Mouse (Mus musculus): ENCODE results near the gene Pmm2. TPM values are rescaled to one million over a fixed set of nuclear protein-coding genes. Genes with fewer than 3 reads are reported as not detected.
A peak's percentile ranks its signal among the peaks of the same experiment; 100 is the strongest.

Pmm2 gene
- polyA plus RNA-seq, 1 experiment from 2014 or later: 56.4 TPM

DNA sequence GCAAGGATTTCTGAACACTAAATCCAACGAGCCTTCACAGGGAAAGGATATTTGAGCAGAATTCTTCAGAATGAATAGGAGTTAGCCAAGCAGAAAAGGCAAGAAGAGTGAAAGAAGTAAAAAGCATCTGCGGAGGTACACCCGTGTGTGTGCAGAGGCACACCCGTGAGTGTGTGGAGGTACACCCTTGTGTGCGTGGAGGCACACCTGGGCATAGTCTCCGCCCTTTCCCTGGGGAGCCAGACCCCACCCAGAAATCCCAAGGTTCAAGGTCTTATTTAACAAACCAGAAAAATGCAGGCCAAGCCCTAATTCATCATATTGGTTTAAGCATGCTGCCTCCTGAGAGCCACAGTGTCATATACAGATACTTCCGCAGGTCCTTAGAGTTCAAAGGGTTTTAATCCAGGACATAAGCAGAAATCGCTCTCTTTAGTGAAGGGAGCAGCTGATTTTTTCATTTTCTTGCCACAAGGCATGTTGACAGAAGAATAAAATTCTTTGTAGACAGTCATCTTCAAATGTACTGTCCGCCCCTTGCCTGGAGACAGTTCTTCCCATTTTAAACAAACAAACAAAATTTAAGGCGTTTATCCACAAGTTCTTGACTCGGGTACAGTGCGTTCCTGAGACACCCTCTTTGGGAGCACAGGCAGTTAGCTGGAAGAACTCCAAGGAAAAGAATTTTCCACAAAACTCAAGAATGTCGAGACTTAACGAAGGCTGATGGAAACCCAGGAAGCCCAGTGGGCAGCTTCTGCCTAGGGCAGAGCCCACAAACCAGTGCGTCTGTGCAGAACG is 17.0 kb upstream of the Pmm2 start:
- H3K4me3 ChIP-seq (replicated peaks): no peak overlapping the region
- no peak overlapping the region for H3K4me2 ChIP-seq (replicated peaks)
- 64% methylated on average over 16 of the region's 16 CpGs for WGBS
- H3K27ac ChIP-seq (replicated peaks): peak overlapping the region; percentile 44; the same call in 1 of the 2 replicates
- no peaks in the 10 kb centered on the region for H3K9me3 ChIP-seq (replicated peaks)
- no peaks in the 10 kb centered on the region for H3K36me3 ChIP-seq
- ATAC-seq (ENCODE audit: insufficient number of reproducible peaks, low FRiP score, low TSS enrichment, low read depth): no peak
- H3K27me3 ChIP-seq: no peaks in the 10 kb centered on the region
- no peaks in the 10 kb centered on the region for H3K4me1 ChIP-seq
- no peak overlapping the region for H3K9ac ChIP-seq

DNA sequence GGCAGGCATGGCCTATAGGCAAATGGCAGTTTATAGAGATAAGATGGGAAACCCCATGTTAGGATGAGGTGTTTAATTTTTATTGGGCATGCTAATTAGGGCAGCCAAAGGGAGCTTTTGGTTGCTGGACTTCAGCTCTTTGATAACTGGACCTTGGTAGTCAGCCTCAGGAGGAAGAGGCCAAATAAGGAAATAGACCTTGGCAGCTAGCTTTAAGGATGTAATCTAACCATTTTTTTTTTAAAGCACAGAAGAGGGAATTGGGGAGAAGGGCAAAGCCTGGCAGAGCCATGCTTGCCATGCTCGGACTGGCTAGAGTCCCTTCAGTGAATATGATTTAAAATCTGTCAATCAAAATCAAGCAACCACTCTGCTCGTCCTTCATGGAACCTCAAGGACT is 7.1 kb upstream of the Pmm2 start:
- no peak for ATAC-seq (ENCODE audit: insufficient number of reproducible peaks, low FRiP score, low TSS enrichment, low read depth)
- Histone ChIP-seq H3K4me2 (replicated peaks) (no peak overlapping the region), H3K27me3 (no peaks in the 10 kb centered on the region), H3K4me3 (replicated peaks) (no peak overlapping the region), H3K9me3 (replicated peaks) (no peaks in the 10 kb centered on the region), H3K4me1 (no peaks in the 10 kb centered on the region), H3K27ac (replicated peaks) (no peak overlapping the region), H3K36me3 (peaks cover 25% of the 10 kb centered on the region), H3K9ac (no peak overlapping the region)
- 71% methylated on average over 2 of the region's 2 CpGs for WGBS

DNA sequence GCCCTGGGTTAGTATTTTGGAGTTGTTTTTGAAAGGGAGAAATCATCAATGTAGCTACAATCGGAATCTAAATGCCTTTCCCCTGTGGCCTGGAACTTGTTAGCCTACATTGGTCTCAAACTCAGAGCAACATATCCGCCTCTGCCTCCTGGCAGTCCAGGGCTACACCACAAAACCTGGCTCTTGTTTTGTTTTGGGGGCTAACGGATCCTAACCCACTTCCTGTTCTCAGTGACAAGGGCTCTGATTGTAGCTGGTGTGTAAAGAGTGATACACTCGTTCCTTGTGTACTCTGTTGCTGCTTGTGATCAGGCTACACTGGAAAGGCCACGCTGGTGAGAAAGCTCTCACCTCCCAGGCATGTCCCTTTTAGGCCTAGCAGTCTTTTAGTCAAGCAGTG is 6.0 kb upstream of the Pmm2 start:
- 83% methylated on average over 5 of the region's 5 CpGs for WGBS
- Histone ChIP-seq H3K4me3 (replicated peaks) (no peak overlapping the region), H3K9ac (no peak overlapping the region)

DNA sequence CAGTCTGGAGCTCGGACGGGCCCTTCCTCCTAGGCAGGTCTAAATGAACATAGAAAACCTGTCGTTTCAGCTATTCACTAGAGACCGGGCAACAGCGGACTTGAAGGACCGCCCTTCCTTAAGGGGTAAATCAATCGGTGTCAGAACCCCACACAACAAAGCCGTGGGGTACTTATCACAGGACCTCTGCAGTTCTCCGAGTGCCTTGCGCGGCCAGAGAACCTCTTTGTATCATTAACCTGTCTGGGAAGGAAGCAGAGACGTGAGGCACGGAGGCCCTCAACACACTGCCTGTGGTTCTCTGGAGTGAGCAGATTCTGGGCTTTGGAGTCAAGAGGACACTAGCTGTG is 632 bp upstream of the Pmm2 start:
- peak overlapping the region; percentile 86 for H3K4me2 ChIP-seq (replicated peaks)
- peak; percentile 1; the same call in 1 of the 2 replicates for ATAC-seq (ENCODE audit: insufficient number of reproducible peaks, low FRiP score, low TSS enrichment, low read depth)

More for the DNA sequence above, 6.0 kb upstream of the Pmm2 start:
- Histone ChIP-seq H3K4me1 (peaks cover 8% of the 10 kb centered on the region), H3K27ac (replicated peaks) (no peak overlapping the region), H3K27me3 (no peaks in the 10 kb centered on the region), H3K4me2 (replicated peaks) (no peak overlapping the region), H3K36me3 (peaks cover 26% of the 10 kb centered on the region), H3K9me3 (replicated peaks) (no peaks in the 10 kb centered on the region)
- no peak for ATAC-seq (ENCODE audit: insufficient number of reproducible peaks, low FRiP score, low TSS enrichment, low read depth)

DNA sequence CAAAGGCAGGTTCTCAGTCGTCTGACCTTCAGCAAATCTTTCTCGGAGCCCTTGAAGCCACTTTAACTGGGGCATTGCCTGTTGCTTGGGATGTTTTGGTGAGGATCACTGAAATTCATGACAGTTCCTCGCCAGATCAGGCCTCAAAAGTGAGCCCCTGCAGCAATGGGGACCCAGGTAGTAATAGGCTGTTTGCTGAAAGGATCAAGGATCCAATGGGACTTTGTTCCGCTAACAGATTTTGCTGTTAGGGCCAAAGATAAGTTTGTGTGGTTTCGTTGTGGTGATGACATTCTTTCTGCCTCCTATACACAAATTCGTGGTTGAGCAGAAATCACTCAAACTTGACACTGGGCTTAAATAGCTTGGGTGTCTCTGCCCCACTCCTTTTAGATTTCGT is 657 bp downstream of the Pmm2 start:
- no peaks in the 10 kb centered on the region for H3K9me3 ChIP-seq (replicated peaks)
- H3K9ac ChIP-seq: peak overlapping the region; percentile 89
- H3K4me2 ChIP-seq (replicated peaks): peak overlapping the region; percentile 86
- no peak for ATAC-seq (ENCODE audit: insufficient number of reproducible peaks, low FRiP score, low TSS enrichment, low read depth)
- peaks cover 22% of the 10 kb centered on the region; the same call in 1 of the 2 replicates for H3K36me3 ChIP-seq
- no peaks in the 10 kb centered on the region for H3K27me3 ChIP-seq
- H3K27ac ChIP-seq (replicated peaks): peak overlapping the region; percentile 84
- peak overlapping the region; percentile 62 for H3K4me3 ChIP-seq (replicated peaks)
- H3K4me1 ChIP-seq: peaks cover 22% of the 10 kb centered on the region
- WGBS: 35% methylated on average over 7 of the region's 7 CpGs

More for the DNA sequence above, 632 bp upstream of the Pmm2 start:
- Histone ChIP-seq H3K27ac (replicated peaks) (peak overlapping the region; percentile 84), H3K36me3 (peaks cover 21% of the 10 kb centered on the region), H3K27me3 (no peaks in the 10 kb centered on the region), H3K9ac (peak overlapping the region; percentile 89), H3K4me3 (replicated peaks) (peak overlapping the region; percentile 62), H3K9me3 (replicated peaks) (no peaks in the 10 kb centered on the region), H3K4me1 (peaks cover 22% of the 10 kb centered on the region)
- WGBS: under 1% methylated on average over 13 of the region's 13 CpGs

DNA sequence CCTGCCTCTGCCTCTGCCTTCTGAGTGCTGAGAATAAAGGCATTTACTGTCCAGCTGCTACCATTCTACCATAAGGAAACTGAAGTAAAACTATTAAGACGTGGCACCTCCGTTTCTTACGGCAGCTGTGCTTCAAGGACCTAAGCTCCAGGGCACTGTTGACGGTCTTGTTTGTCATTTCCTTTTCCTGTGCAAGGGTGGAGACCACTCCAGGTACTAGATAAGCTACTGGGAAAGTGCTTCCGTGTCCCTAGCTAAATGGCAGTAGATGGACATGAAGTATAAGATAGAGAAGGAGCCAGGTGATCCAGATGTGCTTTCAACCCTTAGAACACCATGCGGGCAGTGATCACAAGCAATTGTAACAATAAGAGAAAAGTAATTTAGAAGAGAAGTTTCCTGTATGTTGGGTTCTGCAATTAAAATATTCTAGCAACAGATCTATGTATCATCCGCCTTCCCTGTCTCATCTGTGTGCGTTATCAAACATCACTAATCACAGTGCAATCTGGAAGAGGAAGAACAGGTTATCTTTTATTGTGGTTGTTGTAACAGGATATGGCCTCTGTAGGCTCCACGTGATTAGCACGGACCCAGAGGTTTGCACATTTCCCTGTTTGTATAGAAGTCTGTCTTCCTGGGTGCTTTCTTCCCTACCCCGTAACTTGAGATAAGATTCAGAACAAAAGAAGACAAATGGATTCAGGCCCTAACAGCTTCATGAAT is 2.2 kb downstream of the Pmm2 start:
- no peaks in the 10 kb centered on the region for H3K27me3 ChIP-seq
- H3K4me1 ChIP-seq: peaks cover 22% of the 10 kb centered on the region
- no peak overlapping the region for H3K4me3 ChIP-seq (replicated peaks)
- no peak overlapping the region for H3K27ac ChIP-seq (replicated peaks)
- H3K36me3 ChIP-seq: peaks cover 26% of the 10 kb centered on the region
- no peak for ATAC-seq (ENCODE audit: insufficient number of reproducible peaks, low FRiP score, low TSS enrichment, low read depth)
- WGBS: 84% methylated on average over 11 of the region's 11 CpGs
- no peak overlapping the region for H3K9ac ChIP-seq
- no peak overlapping the region for H3K4me2 ChIP-seq (replicated peaks)
- no peaks in the 10 kb centered on the region for H3K9me3 ChIP-seq (replicated peaks)

DNA sequence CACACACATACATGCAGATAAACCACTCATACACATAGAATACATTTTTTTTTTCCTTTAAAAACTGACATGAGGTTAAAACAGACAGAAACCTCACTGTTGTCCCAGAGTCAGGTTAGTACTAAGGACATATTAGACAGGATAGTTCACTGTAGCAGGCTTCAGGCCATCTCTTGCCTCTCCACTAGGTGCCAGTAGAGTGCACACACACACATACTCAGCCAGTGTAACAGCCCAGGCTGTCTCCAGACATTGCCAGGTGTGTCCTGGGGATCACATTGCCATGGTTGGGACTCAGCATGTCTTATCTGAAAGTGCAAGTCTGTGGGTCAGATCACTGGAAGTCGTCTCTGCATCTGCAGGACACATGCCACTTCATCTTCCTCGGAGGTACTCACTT is 6.4 kb downstream of the Pmm2 start:
- WGBS: 69% methylated on average over 2 of the region's 2 CpGs
- H3K27ac ChIP-seq (replicated peaks): no peak overlapping the region
- H3K9me3 ChIP-seq (replicated peaks): no peaks in the 10 kb centered on the region
- H3K9ac ChIP-seq: no peak overlapping the region
- H3K27me3 ChIP-seq: no peaks in the 10 kb centered on the region
- no peaks in the 10 kb centered on the region for H3K4me1 ChIP-seq
- ATAC-seq (ENCODE audit: insufficient number of reproducible peaks, low FRiP score, low TSS enrichment, low read depth): no peak
- H3K36me3 ChIP-seq: peaks cover 57% of the 10 kb centered on the region
- H3K4me3 ChIP-seq (replicated peaks): no peak overlapping the region
- H3K4me2 ChIP-seq (replicated peaks): no peak overlapping the region

DNA sequence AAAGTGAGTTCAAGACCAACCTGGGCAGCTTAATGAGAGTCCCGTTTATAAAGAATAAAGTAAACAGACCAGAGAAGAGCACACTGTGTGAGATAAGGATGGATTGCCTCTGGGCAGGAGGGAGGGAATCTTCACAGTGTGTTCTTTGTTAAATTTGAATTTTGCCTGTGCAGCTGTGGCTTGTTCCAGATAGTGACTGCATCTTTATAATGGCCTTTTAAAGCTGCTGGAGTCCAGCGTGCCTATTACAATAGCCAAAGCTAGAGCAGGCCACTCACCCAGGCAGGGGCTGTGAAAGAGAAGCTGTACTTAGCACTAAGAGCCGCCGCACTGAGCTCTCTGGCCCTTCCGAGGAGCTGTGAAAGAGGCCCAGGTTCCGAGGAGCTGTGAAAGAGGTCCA is 8.1 kb downstream of the Pmm2 start:
- Histone ChIP-seq H3K4me2 (replicated peaks) (no peak overlapping the region), H3K36me3 (peaks cover 71% of the 10 kb centered on the region), H3K27ac (replicated peaks) (no peak overlapping the region), H3K27me3 (no peaks in the 10 kb centered on the region), H3K9ac (no peak overlapping the region), H3K4me1 (no peaks in the 10 kb centered on the region), H3K4me3 (replicated peaks) (no peak overlapping the region), H3K9me3 (replicated peaks) (no peaks in the 10 kb centered on the region)
- 82% methylated on average over 6 of the region's 6 CpGs for WGBS
- no peak for ATAC-seq (ENCODE audit: insufficient number of reproducible peaks, low FRiP score, low TSS enrichment, low read depth)

DNA sequence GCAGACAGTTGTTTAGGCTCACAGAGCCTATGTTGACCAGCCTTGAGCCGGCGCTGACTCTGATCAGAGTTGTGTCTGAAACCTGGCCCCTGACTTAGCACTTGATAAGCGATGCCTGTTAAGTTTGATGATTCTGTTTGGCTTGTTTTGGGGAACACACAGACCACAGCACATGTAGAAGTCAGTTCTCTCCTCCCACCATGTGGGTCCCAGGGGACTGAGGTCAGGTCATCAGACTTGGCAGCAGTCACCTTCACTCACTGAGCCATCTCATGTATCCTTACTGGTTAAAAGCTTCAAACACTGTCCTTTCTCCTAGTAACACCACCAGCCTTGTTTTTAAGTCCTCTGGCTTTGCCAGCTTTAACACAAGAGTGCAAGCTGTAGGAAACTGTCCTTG is 12.5 kb downstream of the Pmm2 start:
- Histone ChIP-seq H3K9me3 (replicated peaks) (no peaks in the 10 kb centered on the region), H3K4me2 (replicated peaks) (no peak overlapping the region), H3K27ac (replicated peaks) (no peak overlapping the region), H3K36me3 (peaks cover 91% of the 10 kb centered on the region), H3K27me3 (no peaks in the 10 kb centered on the region), H3K4me3 (replicated peaks) (no peak overlapping the region), H3K9ac (no peak overlapping the region), H3K4me1 (no peaks in the 10 kb centered on the region)
- 88% methylated on average over 3 of the region's 3 CpGs for WGBS
- ATAC-seq (ENCODE audit: insufficient number of reproducible peaks, low FRiP score, low TSS enrichment, low read depth): no peak

DNA sequence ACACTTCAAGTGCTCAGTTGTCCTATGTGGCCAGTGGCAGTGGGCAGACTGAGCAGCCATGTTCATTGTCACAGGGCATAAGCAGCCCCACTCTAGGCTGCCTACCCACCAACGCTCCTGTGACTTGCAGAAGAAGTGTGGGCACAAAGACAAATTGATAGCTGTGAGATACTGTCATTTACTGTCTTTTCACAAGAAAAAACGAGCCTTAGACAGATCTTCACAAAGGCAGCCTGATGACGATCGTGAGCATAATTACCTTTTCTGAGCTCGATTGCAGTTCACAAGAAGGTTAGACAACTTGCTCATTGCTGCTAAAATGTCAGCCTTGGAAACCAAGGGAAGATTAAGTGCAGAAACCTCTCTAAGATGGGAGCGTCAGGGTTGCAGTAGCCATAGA is 17.6 kb downstream of the Pmm2 start:
- no peak for ATAC-seq (ENCODE audit: insufficient number of reproducible peaks, low FRiP score, low TSS enrichment, low read depth)
- H3K9ac ChIP-seq: no peak overlapping the region
- H3K27ac ChIP-seq (replicated peaks): no peak overlapping the region
- peaks cover 88% of the 10 kb centered on the region for H3K36me3 ChIP-seq
- H3K4me2 ChIP-seq (replicated peaks): no peak overlapping the region
- WGBS: 87% methylated on average over 6 of the region's 6 CpGs
- H3K9me3 ChIP-seq (replicated peaks): no peaks in the 10 kb centered on the region
- H3K4me3 ChIP-seq (replicated peaks): no peak overlapping the region
- no peaks in the 10 kb centered on the region for H3K4me1 ChIP-seq
- no peaks in the 10 kb centered on the region for H3K27me3 ChIP-seq

DNA sequence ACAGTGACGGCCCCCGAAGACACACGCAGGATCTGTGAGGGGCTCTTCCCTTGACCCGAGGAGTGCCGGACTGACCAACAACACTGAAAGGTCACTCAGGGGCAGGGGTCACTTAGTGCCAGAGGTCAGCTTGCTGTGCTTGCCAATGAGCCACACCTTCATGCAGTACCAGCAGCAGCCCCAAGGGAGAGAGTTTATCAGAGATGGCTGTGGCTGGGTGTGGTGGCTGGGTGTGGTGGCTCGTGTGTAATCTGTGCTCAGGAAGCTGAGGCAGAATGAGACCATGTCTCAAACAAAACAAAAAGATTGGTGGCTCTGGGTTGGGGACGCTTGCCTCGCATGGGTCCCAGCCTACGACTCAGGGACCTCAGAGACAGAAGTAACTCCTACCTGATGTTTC is 18.1 kb downstream of the Pmm2 start:
- no peaks in the 10 kb centered on the region for H3K27me3 ChIP-seq
- H3K4me2 ChIP-seq (replicated peaks): no peak overlapping the region
- no peak overlapping the region for H3K9ac ChIP-seq
- H3K27ac ChIP-seq (replicated peaks): no peak overlapping the region
- 74% methylated on average over 9 of the region's 9 CpGs for WGBS
- no peak for ATAC-seq (ENCODE audit: insufficient number of reproducible peaks, low FRiP score, low TSS enrichment, low read depth)
- no peaks in the 10 kb centered on the region for H3K9me3 ChIP-seq (replicated peaks)
- H3K4me3 ChIP-seq (replicated peaks): no peak overlapping the region
- no peaks in the 10 kb centered on the region for H3K4me1 ChIP-seq
- peaks cover 89% of the 10 kb centered on the region for H3K36me3 ChIP-seq

Data from embryonic facial prominence, embryonic 15.5 days (tissue).